Mouse (Mus musculus): ENCODE results near the gene Ptpn11. TPM values are rescaled to one million over a fixed set of nuclear protein-coding genes. Genes with fewer than 3 reads are reported as not detected.
"Not testable (repeated sequence)": the region's sequence is repeated elsewhere in the genome, so short reads cannot be mapped to it uniquely, and the experiment has no call there.

Ptpn11 gene
- total RNA-seq, 2 experiments from 2014 or later, result 85.8 to 88.5 TPM

GRCm38 (mm10) chr5:121215380-121216125 is 24.4 kb upstream of the Ptpn11 start:
- DNase-seq, result peak; percentile 84

- DNase-seq, result no peak
These were observed 23.5 kb upstream of the Ptpn11 start for GRCm38 (mm10) chr5:121214707-121215106.

- no peak for DNase-seq
These were observed 20.9 kb upstream of the Ptpn11 start for GRCm38 (mm10) chr5:121212108-121212507.

GRCm38 (mm10) chr5:121210601-121210924 is 19.4 kb upstream of the Ptpn11 start:
- DNase-seq, result no peak

- no peak for DNase-seq
These were observed 18.8 kb upstream of the Ptpn11 start for GRCm38 (mm10) chr5:121209755-121210600.

- DNase-seq, result no peak
These were observed 15.8 kb upstream of the Ptpn11 start for GRCm38 (mm10) chr5:121206984-121207383.

GRCm38 (mm10) chr5:121206540-121206939 is 15.3 kb upstream of the Ptpn11 start:
- DNase-seq, result no peak

- not testable (repeated sequence) for DNase-seq
These were observed 14.4 kb upstream of the Ptpn11 start for GRCm38 (mm10) chr5:121205537-121206130.

- peak; percentile 86 for DNase-seq
These were observed 13.2 kb upstream of the Ptpn11 start, which contains the start of gene Rpl6 for GRCm38 (mm10) chr5:121204132-121205089. Gene Rpl6, plus strand, starts transcription at chr5:121204481.

GRCm38 (mm10) chr5:121202467-121202866 is 11.3 kb upstream of the Ptpn11 start:
- DNase-seq, result no peak

- no peak for DNase-seq
These were observed 10.5 kb upstream of the Ptpn11 start for GRCm38 (mm10) chr5:121201739-121202138.

- DNase-seq, result no peak
These were observed 7.2 kb upstream of the Ptpn11 start for GRCm38 (mm10) chr5:121198376-121198775.

- no peak for DNase-seq
These were observed 6.1 kb upstream of the Ptpn11 start for GRCm38 (mm10) chr5:121197337-121197736.

- DNase-seq, result no peak
These were observed 5.6 kb upstream of the Ptpn11 start for GRCm38 (mm10) chr5:121196764-121197163.

- no peak for DNase-seq
These were observed 3.0 kb upstream of the Ptpn11 start for GRCm38 (mm10) chr5:121194173-121194572.

- no peak for DNase-seq
These were observed 348 bp upstream of the Ptpn11 start for GRCm38 (mm10) chr5:121191584-121191906.

- DNase-seq, result no peak
These were observed 874 bp downstream of the Ptpn11 start for GRCm38 (mm10) chr5:121190210-121190835.

- DNase-seq, result no peak
These were observed 2.0 kb downstream of the Ptpn11 start for GRCm38 (mm10) chr5:121189182-121189581.

GRCm38 (mm10) chr5:121188265-121188664 is 2.9 kb downstream of the Ptpn11 start:
- no peak for DNase-seq

- no peak for DNase-seq
These were observed 3.6 kb downstream of the Ptpn11 start for GRCm38 (mm10) chr5:121187580-121188001.

- DNase-seq, result no peak
These were observed 6.1 kb downstream of the Ptpn11 start for GRCm38 (mm10) chr5:121184945-121185551.
